Mouse (Mus musculus) liver, embryonic 14.5 days (tissue): ENCODE results near the gene Capn5.

Experiments used
- CTCF ChIP-seq: IDR thresholded peaks from 2 replicates; pipeline ENCODE4 v1.5.1; 2016; ENCODE audit warnings: antibody characterized with exemption, low read depth, control low read depth
- EP300 ChIP-seq: IDR thresholded peaks from 2 replicates; pipeline ENCODE4 v1.6.1; 2016; ENCODE audit warnings: antibody characterized with exemption, low read depth

DNA sequence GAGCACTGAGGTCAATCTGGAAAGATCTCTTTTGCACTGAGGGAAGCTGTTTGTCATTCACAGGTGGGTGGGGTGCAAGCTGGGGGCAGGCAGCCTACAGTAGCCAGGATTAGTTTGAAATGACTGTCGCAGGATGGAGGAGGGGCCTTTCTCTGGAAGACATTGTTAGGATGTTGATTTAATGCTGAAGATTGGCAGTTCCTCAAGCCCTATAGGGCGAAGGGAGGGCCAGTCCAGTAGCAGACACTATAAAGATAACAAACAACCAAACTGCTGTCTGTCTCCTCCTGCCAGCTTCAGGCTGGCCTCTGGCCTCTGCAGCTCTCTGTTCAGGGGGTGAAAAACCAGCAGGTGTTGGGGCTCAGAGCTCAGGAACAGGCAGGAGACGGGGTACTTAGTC, 11.7 kb upstream of the Capn5 start:
- TF ChIP-seq CTCF, result no peak
- TF ChIP-seq EP300, result no peak
